Mouse (Mus musculus): ENCODE measurements around the gene Hoxa2.

Hoxa2 gene

GRCm38 (mm10) chr6:52164051-52164625 lies 493 bp downstream of the Hoxa2 start:
- no peak for DNase-seq (ENCODE audit: low spot score)

GRCm38 (mm10) chr6:52163366-52164031 lies 1.1 kb downstream of the Hoxa2 start:
- no peak for DNase-seq (ENCODE audit: low spot score)

GRCm38 (mm10) chr6:52162611-52163365 lies 1.8 kb downstream of the Hoxa2 start:
- DNase-seq (ENCODE audit: low spot score), result no peak

- DNase-seq (ENCODE audit: low spot score), result no peak
These were observed 2.6 kb downstream of the Hoxa2 start for GRCm38 (mm10) chr6:52162093-52162380.

GRCm38 (mm10) chr6:52161336-52162092 lies 3.1 kb downstream of the Hoxa2 start:
- no peak for DNase-seq (ENCODE audit: low spot score)

- no peak for DNase-seq (ENCODE audit: low spot score)
These were observed 3.9 kb downstream of the Hoxa2 start for GRCm38 (mm10) chr6:52160511-52161335.

GRCm38 (mm10) chr6:52159979-52160378 lies 4.7 kb downstream of the Hoxa2 start:
- DNase-seq (ENCODE audit: low spot score), result no peak

GRCm38 (mm10) chr6:52159164-52159761 lies 5.4 kb downstream of the Hoxa2 start:
- no peak for DNase-seq (ENCODE audit: low spot score)

GRCm38 (mm10) chr6:52158276-52159051 lies 6.2 kb downstream of the Hoxa2 start, which contains the start of gene Hoxa1:
Gene Hoxa1, minus strand, starts transcription at chr6:52158317.
- no peak for DNase-seq (ENCODE audit: low spot score)

GRCm38 (mm10) chr6:52157466-52158275 lies 7.0 kb downstream of the Hoxa2 start:
- DNase-seq (ENCODE audit: low spot score), result no peak

GRCm38 (mm10) chr6:52156551-52157200 lies 8.0 kb downstream of the Hoxa2 start:
- DNase-seq (ENCODE audit: low spot score), result no peak

GRCm38 (mm10) chr6:52155471-52155870 lies 9.2 kb downstream of the Hoxa2 start:
- DNase-seq (ENCODE audit: low spot score), result no peak

GRCm38 (mm10) chr6:52154044-52154443 lies 10.6 kb downstream of the Hoxa2 start:
- DNase-seq (ENCODE audit: low spot score), result no peak

- no peak for DNase-seq (ENCODE audit: low spot score)
These were observed 11.4 kb downstream of the Hoxa2 start for GRCm38 (mm10) chr6:52153270-52153669.

- no peak for DNase-seq (ENCODE audit: low spot score)
These were observed 12.1 kb downstream of the Hoxa2 start for GRCm38 (mm10) chr6:52152226-52153193.

- no peak for DNase-seq (ENCODE audit: low spot score)
These were observed 13.1 kb downstream of the Hoxa2 start for GRCm38 (mm10) chr6:52151571-52151970.

GRCm38 (mm10) chr6:52150401-52150966 lies 14.1 kb downstream of the Hoxa2 start:
- no peak for DNase-seq (ENCODE audit: low spot score)

- no peak for DNase-seq (ENCODE audit: low spot score)
These were observed 25.5 kb downstream of the Hoxa2 start for GRCm38 (mm10) chr6:52139115-52139514.
